Mouse (Mus musculus) heart, adult 9 months (tissue): ENCODE measurements around the gene Alad.
A peak's percentile ranks its signal among the peaks of the same experiment; 100 is the strongest.

Source experiments
- DNase-seq, 2 experiments: peaks; one replicate each; pipeline ENCODE4 v3.0.0; 2022; ENCODE audit warnings: low spot score in 2 of 2

The Alad gene

DNA sequence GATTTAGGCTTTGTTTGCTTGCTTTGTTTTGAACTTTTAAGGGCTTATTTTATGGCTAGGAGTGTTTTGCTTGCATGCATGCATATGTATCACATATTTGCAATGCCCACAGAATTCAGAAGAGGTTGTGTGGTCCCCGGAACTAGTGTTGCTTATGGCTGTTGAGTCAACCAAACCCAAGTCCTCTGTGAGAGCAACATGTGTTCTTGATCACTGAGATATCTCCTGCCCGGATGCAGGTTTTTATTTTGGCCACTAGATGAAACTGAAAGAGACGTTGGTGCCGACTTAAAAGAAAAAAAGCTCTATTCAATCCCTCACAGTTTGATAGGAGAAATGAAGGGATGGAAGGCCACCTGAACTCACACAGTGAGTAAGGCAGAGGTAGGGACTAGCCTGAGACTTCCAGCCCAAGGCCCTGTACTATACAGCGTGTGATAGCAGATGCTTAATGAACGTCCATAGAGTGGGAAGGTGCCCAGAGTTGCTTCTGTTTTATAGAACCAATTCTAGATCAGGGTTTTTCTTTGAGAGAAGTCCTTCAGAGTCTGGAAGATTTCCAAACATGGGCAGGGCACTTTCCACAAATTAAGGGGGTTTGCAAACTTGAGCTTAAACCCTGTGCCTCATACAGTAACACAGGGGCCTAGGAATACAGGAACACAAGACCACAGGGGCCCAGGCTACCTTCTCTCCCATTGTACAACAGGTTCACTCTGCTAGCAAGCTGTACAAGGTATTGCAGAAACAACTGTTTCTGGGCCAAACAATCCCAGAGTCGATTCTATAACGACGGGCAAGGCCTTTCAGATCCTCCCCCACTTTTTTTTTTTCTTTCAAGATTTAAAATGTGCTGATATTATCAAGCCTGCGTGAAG lies 1.9 kb downstream of the Alad start:
- DNase-seq = no peak

DNA sequence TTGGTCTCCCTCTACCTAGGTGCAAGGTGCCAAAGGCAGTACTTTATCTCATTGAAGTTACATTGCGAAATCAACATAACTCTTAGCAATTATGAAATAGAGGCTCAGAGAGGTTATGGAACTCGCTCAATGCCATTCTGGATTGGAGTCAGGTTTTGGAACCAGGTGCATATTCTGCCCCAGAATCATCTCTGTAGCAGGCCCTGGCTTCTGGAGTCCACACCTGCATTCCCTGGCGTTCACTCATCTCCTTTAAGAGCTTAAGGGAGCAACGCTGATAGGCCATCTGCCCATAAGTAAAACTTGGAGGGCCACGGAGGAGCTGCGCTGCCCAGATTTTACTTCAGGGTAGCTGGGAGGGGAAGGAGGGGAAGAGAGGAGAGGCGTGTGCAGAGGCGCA lies 2.7 kb downstream of the Alad start:
- no peak for DNase-seq

DNA sequence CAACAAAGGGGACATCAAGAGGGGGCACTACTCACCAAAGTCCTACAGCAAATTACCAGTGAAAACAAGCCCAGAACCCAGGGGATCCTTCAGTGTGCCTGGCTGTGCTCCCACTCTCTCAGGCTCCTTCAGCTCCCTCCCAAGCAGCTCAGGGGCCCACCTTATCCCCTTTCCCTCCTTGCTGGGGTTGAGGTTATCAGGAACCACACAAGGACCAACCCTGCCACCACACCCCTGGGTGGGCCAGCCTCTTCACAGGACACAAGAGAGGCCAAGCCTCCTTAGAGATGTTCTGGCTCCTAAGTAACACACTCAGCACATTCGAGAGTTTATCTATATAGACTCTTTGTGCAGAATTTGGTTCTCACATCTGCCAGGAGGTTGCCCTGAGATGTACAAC lies 3.1 kb downstream of the Alad start:
- DNase-seq = no peak

- peak; percentile 72 to 81 for DNase-seq
These were observed 3.6 kb downstream of the Alad start for GRCm38 (mm10) chr4:62516079-62516478.

- DNase-seq = no peak
These were observed 4.2 kb downstream of the Alad start for GRCm38 (mm10) chr4:62515490-62515889.

DNA sequence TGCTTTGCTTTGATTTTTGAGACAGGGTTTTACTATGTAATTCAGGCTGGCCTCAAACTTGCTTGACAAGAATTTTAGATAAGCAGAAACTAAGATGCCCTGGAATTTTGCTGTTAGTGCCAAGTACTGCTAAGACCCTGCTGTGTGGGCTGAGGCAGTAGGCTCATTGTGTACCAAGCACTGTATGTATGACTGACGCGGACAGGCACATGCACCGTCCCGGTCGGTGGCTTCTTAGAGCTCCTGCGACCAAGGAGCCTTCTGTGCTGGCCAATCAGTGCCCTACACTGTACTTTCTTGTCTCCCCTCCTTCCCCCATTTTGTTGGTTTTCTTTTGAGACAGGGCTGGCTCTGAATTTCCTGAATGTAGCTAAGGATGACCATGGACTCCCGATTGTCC lies 4.7 kb downstream of the Alad start:
- DNase-seq = no peak

- DNase-seq = no peak
These were observed 5.7 kb downstream of the Alad start for GRCm38 (mm10) chr4:62513998-62514506.

- DNase-seq = no peak
These were observed 9.8 kb downstream of the Alad start for GRCm38 (mm10) chr4:62509946-62510345.

- no peak for DNase-seq
These were observed 10.9 kb downstream of the Alad start for GRCm38 (mm10) chr4:62508839-62509238.

DNA sequence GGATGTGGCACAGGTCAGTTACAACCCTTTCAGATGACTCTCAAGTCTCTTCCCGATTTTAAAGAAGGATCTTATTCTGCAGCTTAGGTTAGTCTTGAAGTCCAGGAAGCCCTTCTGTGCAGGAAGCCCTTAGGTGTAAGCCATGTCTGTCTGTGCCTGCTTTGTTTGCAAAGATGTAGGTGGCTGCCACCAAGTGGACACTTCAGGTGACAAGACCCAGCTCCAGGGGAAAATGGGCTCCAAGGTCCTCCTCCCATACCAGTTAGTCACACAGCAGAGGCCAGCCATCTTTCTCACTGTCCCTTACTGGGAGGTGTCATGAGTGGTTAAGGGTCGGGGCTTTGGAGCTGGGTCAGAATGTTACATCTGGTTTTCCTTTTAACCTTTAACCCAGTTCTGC lies 12.9 kb downstream of the Alad start:
- DNase-seq = peak in 1 of 2 experiments; percentile 51

DNA sequence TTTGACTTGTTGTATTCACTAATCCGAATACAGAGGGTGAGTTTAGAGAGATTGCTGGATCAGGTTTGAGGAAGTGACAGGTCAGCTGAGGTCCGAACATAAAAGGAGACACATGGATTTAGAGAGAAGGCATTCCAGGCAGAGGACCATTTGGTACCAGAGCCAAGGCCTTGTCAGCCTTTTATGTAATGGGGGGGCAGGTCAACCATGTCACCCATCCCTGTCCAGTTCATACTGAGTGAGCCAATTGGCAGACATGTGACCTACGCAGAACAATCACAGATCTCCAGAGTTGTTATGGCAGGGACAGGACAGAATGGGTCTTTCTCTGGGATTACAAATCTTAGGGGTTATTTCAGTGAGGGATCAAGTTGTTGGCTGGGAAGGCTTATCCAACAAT lies 13.7 kb downstream of the Alad start:
- no peak for DNase-seq

DNA sequence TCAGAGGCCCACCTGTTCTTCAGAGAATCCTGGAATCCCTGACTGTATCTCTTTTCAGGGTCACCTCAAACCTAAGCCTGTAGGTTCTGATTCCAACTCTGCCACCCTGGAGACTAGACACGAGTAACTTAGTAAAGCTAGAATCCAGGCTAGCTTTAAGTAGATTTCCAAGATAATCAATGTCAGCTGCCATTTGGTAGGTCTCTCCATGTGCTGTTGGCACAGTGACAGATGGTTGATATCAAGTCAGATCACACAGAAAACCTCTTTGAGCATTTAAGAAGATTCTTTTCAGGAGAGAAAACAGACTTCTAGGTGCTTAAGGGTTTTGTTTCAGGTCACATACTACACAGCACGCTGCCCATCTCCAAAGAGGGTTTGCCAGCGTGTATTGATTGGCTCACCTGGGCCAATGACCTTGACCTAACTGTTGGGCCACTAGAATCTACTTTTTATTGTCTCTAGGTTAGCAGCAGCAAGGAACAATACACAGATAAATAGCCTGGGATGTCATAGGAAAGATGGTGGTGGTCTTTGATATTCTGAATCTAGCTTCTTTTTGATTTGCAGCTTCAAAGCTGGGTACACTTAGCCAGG lies 16.2 kb downstream of the Alad start, which contains the start of gene Hdhd3:
Gene Hdhd3 (minus strand): TSS at position 94 of the 597 bp plus-strand sequence.
- no peak for DNase-seq

DNA sequence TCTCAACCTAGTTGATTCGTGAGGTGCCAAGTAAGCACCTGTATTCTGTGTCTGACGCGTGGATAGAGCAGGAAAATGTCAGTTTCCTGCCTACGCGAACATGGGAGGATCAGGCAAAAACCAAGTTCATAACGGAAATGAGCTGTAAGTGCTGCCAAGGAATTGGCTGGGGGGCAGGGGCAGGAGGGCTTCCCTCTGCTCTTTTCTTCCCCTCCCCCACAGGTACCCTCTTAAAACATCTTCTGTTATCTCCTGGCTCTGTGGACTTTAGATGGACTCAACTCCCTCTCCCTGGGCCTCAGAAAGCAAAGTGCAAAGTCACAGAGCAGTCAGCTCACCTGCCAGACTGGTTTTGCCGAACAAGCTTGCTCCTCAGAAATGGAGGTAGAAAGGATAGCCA lies 16.7 kb downstream of the Alad start:
- no peak for DNase-seq

DNA sequence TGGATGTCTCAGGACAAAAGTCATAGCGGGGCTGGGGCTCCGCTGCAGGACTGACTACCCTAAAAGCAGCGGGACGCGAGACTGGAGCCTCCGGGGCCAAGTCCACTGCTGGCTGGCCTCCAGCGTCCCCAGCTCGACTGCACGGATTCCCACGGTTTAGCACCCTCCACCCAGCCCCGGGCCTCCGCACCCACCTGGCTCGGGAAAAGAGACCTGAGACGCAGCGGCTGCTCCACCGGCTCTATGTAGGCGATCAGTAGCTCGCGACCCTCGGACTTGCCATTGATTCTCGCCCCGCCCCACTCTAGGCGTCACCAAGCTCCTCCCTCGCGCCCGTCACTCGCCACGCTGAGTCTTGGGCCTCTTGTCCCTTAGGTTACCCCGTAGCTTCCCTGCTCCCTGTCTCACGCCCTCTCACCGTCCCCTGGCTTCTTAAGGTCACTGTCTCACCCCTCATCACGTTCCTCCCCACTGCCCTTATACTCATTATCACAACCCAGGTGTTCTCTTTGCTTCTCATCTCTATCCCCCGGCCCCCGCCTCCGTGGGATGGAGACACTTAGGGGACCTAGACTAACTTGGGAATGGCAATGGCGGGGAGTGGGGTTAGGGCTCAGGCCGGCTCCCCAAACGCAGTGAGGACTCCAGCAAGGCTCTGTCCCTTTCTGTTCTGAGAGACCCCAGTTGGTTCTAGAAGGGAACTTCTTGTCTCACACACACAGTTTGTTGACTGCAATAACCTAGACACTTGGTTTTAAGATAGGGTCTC lies 17.6 kb downstream of the Alad start:
- DNase-seq = peak; percentile 92

GRCm38 (mm10) chr4:62501534-62501933 lies 18.2 kb downstream of the Alad start:
- no peak for DNase-seq

GRCm38 (mm10) chr4:62500799-62501198 lies 18.9 kb downstream of the Alad start:
- DNase-seq = no peak

DNA sequence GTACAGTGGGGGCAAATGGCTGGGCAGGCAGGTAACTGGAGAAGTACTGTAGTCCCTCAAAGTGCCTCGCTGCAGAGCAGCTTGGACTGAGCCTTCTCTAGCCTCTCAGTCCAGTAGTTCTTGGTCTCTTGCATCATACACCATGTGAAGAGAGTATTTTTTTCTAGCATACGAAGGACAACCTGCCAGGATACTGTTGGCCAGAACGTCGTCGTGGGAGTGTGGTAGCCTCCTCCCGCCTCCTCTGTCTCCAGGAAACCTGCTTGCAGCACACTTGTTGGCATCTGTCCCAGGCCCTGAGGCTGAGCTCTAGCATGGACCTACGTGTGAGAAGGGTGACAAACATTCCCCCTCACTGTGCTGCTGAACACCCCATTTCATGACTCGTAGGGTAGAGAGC lies 22.9 kb downstream of the Alad start:
- DNase-seq = peak in 1 of 2 experiments; percentile 42

GRCm38 (mm10) chr4:62495946-62496345 lies 23.8 kb downstream of the Alad start:
- DNase-seq = peak in 1 of 2 experiments; percentile 64

DNA sequence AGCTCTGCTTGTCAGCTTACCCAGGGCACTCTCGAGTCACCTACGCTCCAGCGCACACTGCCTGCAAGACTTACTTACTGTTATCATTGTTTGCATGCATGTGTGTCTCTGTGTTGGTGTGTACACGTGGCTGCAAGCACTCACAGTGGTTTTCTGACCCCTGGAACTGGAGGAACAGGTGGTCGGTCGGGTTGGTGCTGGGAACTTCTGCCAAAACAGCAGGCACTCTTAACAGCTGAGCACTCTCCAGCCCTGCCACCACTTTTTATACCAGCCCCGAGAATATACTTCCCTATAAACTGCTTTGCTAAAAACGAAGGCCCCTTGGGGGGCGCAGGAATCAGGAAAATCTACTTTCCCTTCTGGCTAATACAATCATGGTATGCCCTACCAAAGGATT lies 25.5 kb downstream of the Alad start:
- DNase-seq = no peak

DNA sequence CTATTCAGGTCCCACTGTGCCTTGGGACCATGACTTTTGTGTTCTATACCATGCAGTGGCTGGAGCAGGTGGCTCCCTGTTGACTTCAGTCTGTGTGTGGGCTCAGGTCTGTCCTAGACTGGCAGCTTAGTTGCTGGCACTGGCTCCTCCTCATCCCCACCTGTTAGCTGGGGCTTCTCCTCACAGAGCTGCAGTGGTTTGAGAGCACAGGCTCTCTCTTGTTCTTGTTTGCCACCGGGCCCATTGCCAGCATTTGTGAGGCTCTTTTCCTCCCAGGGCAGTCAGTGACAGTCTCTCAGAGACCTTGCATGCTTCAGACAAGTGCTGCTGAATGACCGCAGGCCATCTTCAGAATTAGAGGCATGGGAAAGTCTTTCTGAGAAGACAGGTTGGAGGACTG lies 27.0 kb downstream of the Alad start:
- DNase-seq = no peak

DNA sequence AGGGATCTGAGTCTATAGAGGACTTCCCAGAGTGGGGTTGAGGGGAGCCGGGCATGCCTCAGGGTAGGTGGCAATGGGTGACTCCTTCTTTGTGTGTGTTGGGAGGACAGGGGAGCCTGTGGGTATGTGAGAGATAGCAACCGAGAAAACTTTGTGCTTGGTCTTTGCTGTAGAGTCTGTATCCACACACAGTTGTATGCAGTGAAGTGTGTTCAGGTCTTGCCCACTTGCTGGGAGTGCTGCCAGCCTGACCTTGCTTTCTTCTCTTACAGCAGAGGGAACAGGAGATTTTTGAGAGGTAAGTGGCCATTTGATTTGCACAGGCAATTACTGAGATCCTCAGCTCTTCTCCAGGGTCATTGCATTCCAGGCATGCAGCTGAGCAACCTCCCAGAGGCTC lies 31.8 kb downstream of the Alad start:
- no peak for DNase-seq

- DNase-seq = no peak
These were observed 32.5 kb downstream of the Alad start for GRCm38 (mm10) chr4:62487172-62487571.
